16 mouse cellular contexts compared by ENCODE assay signal in the genomic region with DNA sequence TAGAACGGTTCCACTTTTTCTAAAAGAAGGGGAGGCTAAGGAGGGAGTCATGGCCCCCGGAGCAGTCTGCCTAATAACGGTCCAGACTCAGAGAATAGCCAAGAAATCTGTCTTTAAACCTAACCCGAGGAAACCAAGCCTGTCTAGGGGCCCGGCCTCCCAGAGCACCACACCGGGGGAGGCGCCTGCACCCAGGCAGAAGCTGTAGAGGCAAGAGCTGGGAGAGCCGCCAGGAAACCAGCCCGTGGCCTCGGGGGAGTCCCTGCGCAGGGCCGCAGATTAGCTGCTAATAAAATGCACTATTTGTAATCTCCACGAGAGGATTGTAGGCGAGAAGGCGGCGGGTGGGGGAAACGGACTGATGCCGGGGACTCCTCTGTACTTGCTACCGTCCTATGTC. TPM values are rescaled to one million over a fixed set of nuclear protein-coding genes. Genes with fewer than 3 reads are reported as not detected.
A peak's percentile ranks its signal among the peaks of the same experiment; 100 is the strongest.
DNase-seq lines count a peak whose midpoint lies in the region.
"Had no signal": no experiment of that assay in that cellular context is flagged by ENCODE, and none has a peak within 500 bp of the region (broad histone marks: within the 10 kb centered on the region; RNA-seq: fewer than 3 reads in every experiment).

No protein-coding gene starts in this region.

- H3K4me1 ChIP-seq in midbrain, embryonic 10.5 days: peaks cover 18% of the 10 kb centered on the region
- H3K4me1 ChIP-seq: liver, embryonic 15.5 days had no signal

- no peaks in the 10 kb centered on the region for H3K9me3 ChIP-seq in midbrain, embryonic 10.5 days (replicated peaks)
- H3K9me3 ChIP-seq: liver, embryonic 15.5 days; midbrain, embryonic 12.5 days; stomach, embryonic 15.5 days had no signal

- peak; percentile 68 for DNase-seq in ovary, adult 18-20 months (ENCODE audit: low spot score)
- DNase-seq in ovary, postnatal 14 days (ENCODE audit: low spot score): no peak
- DNase-seq in adrenal gland, postnatal 25 days: peak; percentile 90
- peak; percentile 85 for DNase-seq in kidney, postnatal 10 days
- peak; percentile 86 for DNase-seq in testis, postnatal 14 days (ENCODE audit: low spot score)
- DNase-seq in midbrain, embryonic 10.5 days (ENCODE audit: low spot score): no peak
- DNase-seq in cerebellum, postnatal 36 days: no peak
- DNase-seq in urinary bladder, adult 18-20 months (ENCODE audit: low spot score in 2 of 2): no peak
- DNase-seq: cerebellum, postnatal 14 days; heart, postnatal 14 days; layer of hippocampus, postnatal 36 days; right cerebral cortex, adult 18-20 months had no signal

- no peak overlapping the region for H3K27ac ChIP-seq in midbrain, embryonic 10.5 days (replicated peaks)
- H3K27ac ChIP-seq: liver, embryonic 15.5 days; midbrain, embryonic 12.5 days; stomach, embryonic 15.5 days had no signal

- no peaks in the 10 kb centered on the region for H3K36me3 ChIP-seq in midbrain, embryonic 10.5 days
- H3K36me3 ChIP-seq: liver, embryonic 15.5 days; midbrain, embryonic 12.5 days; stomach, embryonic 15.5 days had no signal

- H3K4me3 ChIP-seq in midbrain, embryonic 10.5 days: no peak overlapping the region
- H3K4me3 ChIP-seq: liver, embryonic 15.5 days; midbrain, embryonic 12.5 days; stomach, embryonic 15.5 days had no signal

- H3K27me3 ChIP-seq in midbrain, embryonic 10.5 days (ENCODE audit: low read depth, poor library complexity, severe bottlenecking): peaks cover 100% of the 10 kb centered on the region

- under 1% methylated on average over 19 of the region's 19 CpGs for WGBS in midbrain, embryonic 10.5 days

RNA-seq across cellular contexts. Expression of gene Hoxb9, which starts 1.4 kb away (rescaled TPM):
- 202 and 263 TPM in 2 replicates for total RNA-seq in adrenal gland, postnatal 25 days (2021)
- not detected in 2 replicates for polyA plus RNA-seq in midbrain, embryonic 10.5 days (2016; fragmentation: Nextera tagmentation; extraction: Ambion mirVana)
- total RNA-seq: CH12.LX; heart, postnatal 14 days; layer of hippocampus, postnatal 36 days had no signal
- polyA plus RNA-seq: liver, embryonic 15.5 days; midbrain, embryonic 12.5 days had no signal

RNA-seq across cellular contexts. Expression of gene Hoxb8, which starts 11.8 kb away (rescaled TPM):
- 84.9 and 94.6 TPM in 2 replicates for total RNA-seq in adrenal gland, postnatal 25 days (2021)
- not detected in 2 replicates for polyA plus RNA-seq in midbrain, embryonic 10.5 days (2016; fragmentation: Nextera tagmentation; extraction: Ambion mirVana)
- total RNA-seq: CH12.LX; heart, postnatal 14 days; layer of hippocampus, postnatal 36 days had no signal
- polyA plus RNA-seq: liver, embryonic 15.5 days; midbrain, embryonic 12.5 days had no signal

RNA-seq across cellular contexts. Expression of gene Hoxb7, which starts 16.6 kb away (rescaled TPM):
- 54.7 and 58.6 TPM in 2 replicates for total RNA-seq in adrenal gland, postnatal 25 days (2021)
- not detected in 2 replicates for polyA plus RNA-seq in midbrain, embryonic 10.5 days (2016; fragmentation: Nextera tagmentation; extraction: Ambion mirVana)
- total RNA-seq: CH12.LX; heart, postnatal 14 days; layer of hippocampus, postnatal 36 days had no signal
- polyA plus RNA-seq: midbrain, embryonic 12.5 days had no signal

RNA-seq across cellular contexts. Expression of gene Hoxb6, which starts 22.4 kb away (rescaled TPM):
- 74.4 and 78.8 TPM in 2 replicates for total RNA-seq in adrenal gland, postnatal 25 days (2021)
- polyA plus RNA-seq in midbrain, embryonic 10.5 days (2016; fragmentation: Nextera tagmentation; extraction: Ambion mirVana): not detected in 2 replicates
- total RNA-seq: heart, postnatal 14 days; layer of hippocampus, postnatal 36 days had no signal
- polyA plus RNA-seq: midbrain, embryonic 12.5 days had no signal

RNA-seq across cellular contexts. Expression of gene Hoxb5, which starts 33.3 kb away (rescaled TPM):
- total RNA-seq in adrenal gland, postnatal 25 days (2021): 36.5 and 36.8 TPM in 2 replicates
- not detected in 2 replicates for polyA plus RNA-seq in midbrain, embryonic 10.5 days (2016; fragmentation: Nextera tagmentation; extraction: Ambion mirVana)
- total RNA-seq: layer of hippocampus, postnatal 36 days had no signal
- polyA plus RNA-seq: midbrain, embryonic 12.5 days had no signal

Comparison
In these comparisons a context has a peak if more than half of its experiments do, and no peak if none do; other contexts are left out.
1. DNase-seq: peak in ovary, adult 18-20 months (single experiment), adrenal gland, postnatal 25 days (single experiment), kidney, postnatal 10 days (single experiment) and testis, postnatal 14 days (single experiment); none in ovary, postnatal 14 days (single experiment), midbrain, embryonic 10.5 days (single experiment), cerebellum, postnatal 36 days (0 of 2) and urinary bladder, adult 18-20 months (0 of 2).